Mouse (Mus musculus) right cerebral cortex, postnatal 36 days (tissue): ENCODE measurements at regions not wholly inside any gene's neighbourhood (a gene's known extent, or its start where the extent isn't known, plus 50 kb on each side); places are given as distances from the start of the nearest gene placed in this dataset.

Experiments
- DNase-seq, 2 experiments: peaks; one replicate each; pipeline ENCODE4 v3.0.0; 2022; ENCODE audit warnings: low spot score in 2 of 2, mixed read lengths in 1 of 2

GRCm38 (mm10) chr9:91818616-91819328 is 374.0 kb upstream of the Plscr5 start:
- no peak for DNase-seq

GRCm38 (mm10) chr9:91803372-91803961 is 389.3 kb upstream of the Plscr5 start:
- DNase-seq = no peak

GRCm38 (mm10) chr9:91798837-91799225 is 393.9 kb upstream of the Plscr5 start:
- no peak for DNase-seq

GRCm38 (mm10) chr9:91798171-91798836 is 394.4 kb upstream of the Plscr5 start:
- peak in 1 of 2 experiments; percentile 11 for DNase-seq

GRCm38 (mm10) chr9:91796976-91797375 is 395.8 kb upstream of the Plscr5 start:
- DNase-seq = no peak

- DNase-seq = no peak
Measured at GRCm38 (mm10) chr9:91752935-91753334, 387.3 kb upstream of the Zic1 start.

GRCm38 (mm10) chr9:91711106-91711505 is 345.5 kb upstream of the Zic1 start:
- DNase-seq = no peak

GRCm38 (mm10) chr9:91680859-91681258 is 315.2 kb upstream of the Zic1 start:
- no peak for DNase-seq

- no peak for DNase-seq
Measured at GRCm38 (mm10) chr9:91666667-91667066, 301.1 kb upstream of the Zic1 start.

- DNase-seq = no peak
Measured at GRCm38 (mm10) chr9:91660089-91660488, 294.5 kb upstream of the Zic1 start.

- no peak for DNase-seq
Measured at GRCm38 (mm10) chr9:91654071-91654470, 288.5 kb upstream of the Zic1 start.

- DNase-seq = no peak
Measured at GRCm38 (mm10) chr9:91652384-91653100, 286.9 kb upstream of the Zic1 start.

GRCm38 (mm10) chr9:91610401-91610800 is 244.8 kb upstream of the Zic1 start:
- no peak for DNase-seq

- no peak for DNase-seq
Measured at GRCm38 (mm10) chr9:91609457-91610166, 244.0 kb upstream of the Zic1 start.

GRCm38 (mm10) chr9:91601740-91602139 is 236.1 kb upstream of the Zic1 start:
- no peak for DNase-seq

- no peak for DNase-seq
Measured at GRCm38 (mm10) chr9:91591915-91592314, 226.3 kb upstream of the Zic1 start.

- DNase-seq = no peak
Measured at GRCm38 (mm10) chr9:91588756-91589155, 223.1 kb upstream of the Zic1 start.

- DNase-seq = no peak
Measured at GRCm38 (mm10) chr9:91587861-91588260, 222.3 kb upstream of the Zic1 start.

- DNase-seq = no peak
Measured at GRCm38 (mm10) chr9:91587271-91587670, 221.7 kb upstream of the Zic1 start.

GRCm38 (mm10) chr9:91586635-91587034 is 221.0 kb upstream of the Zic1 start:
- DNase-seq = no peak

GRCm38 (mm10) chr9:91574156-91574555 is 208.5 kb upstream of the Zic1 start:
- DNase-seq = no peak
